Mouse (Mus musculus) heart, embryonic 14.5 days (tissue): ENCODE data around the gene Gm20509. TPM values are rescaled to one million over a fixed set of nuclear protein-coding genes. Genes with fewer than 3 reads are reported as not detected.
"Not testable (repeated sequence)": the region's sequence is repeated elsewhere in the genome, so short reads cannot be mapped to it uniquely, and the experiment has no call there.

Experiments used
- ATAC-seq: fragments of 200-750 bp; cut with Nextera tagmentation; 2 replicates; pipeline ENCODE4 v1.8.0; 2017; ENCODE audit warnings: low read depth, moderate TSS enrichment; ENCODE audit not compliant: insufficient number of reproducible peaks, insufficient read depth, low FRiP score
- H3K27ac ChIP-seq, 2 experiments: fragments of 200-500 bp in 1 of 2; fragments of 300-500 bp in 1 of 2; sonication (generic) in 1 of 2; replicated peaks in 1 of 2; 2 replicates each; pipeline ENCODE4 v1.5.1; 2012 to 2014; ENCODE audit warnings: low read depth in 2 of 2, low read length in 2 of 2, control low read depth in 1 of 2, mild to moderate bottlenecking in 1 of 2, mixed read lengths in 1 of 2; ENCODE audit not compliant: control insufficient read depth in 1 of 2, insufficient read depth in 1 of 2
- H3K27me3 ChIP-seq: fragments of 300-500 bp; sonication (generic); 2 replicates; pipeline ENCODE4 v1.6.1; 2014; ENCODE audit warnings: mild to moderate bottlenecking, low read length, control low read depth; ENCODE audit not compliant: control insufficient read depth, insufficient read depth
- H3K36me3 ChIP-seq: fragments of 300-500 bp; sonication (generic); 2 replicates; pipeline ENCODE4 v1.6.1; 2014; ENCODE audit warnings: mild to moderate bottlenecking, control low read depth, low read length, mixed read lengths; ENCODE audit not compliant: control insufficient read depth, insufficient read depth
- H3K4me1 ChIP-seq, 2 experiments: fragments of 200-500 bp in 1 of 2; fragments of 300-500 bp in 1 of 2; sonication (generic) in 1 of 2; 2 replicates each; pipeline ENCODE4 v1.6.1; 2012 to 2014; ENCODE audit warnings: low read length in 2 of 2, control low read depth in 1 of 2, mixed read lengths in 1 of 2; ENCODE audit not compliant: control insufficient read depth in 2 of 2, insufficient read depth in 2 of 2
- H3K4me2 ChIP-seq: fragments of 300-500 bp; sonication (generic); 2 replicates; pipeline ENCODE4 v1.6.1; 2014; ENCODE audit warnings: mild to moderate bottlenecking, low read length
- H3K4me3 ChIP-seq, 2 experiments: fragments of 200-500 bp in 1 of 2; fragments of 300-500 bp in 1 of 2; sonication (generic) in 1 of 2; 2 replicates each; pipeline ENCODE4 v1.5.1; 2012 to 2014; ENCODE audit warnings: low read length in 2 of 2, mild to moderate bottlenecking in 2 of 2, control low read depth in 1 of 2, low read depth in 1 of 2, moderate library complexity in 1 of 2; ENCODE audit not compliant: control insufficient read depth in 1 of 2, insufficient read depth in 1 of 2
- H3K9ac ChIP-seq: fragments of 300-500 bp; sonication (generic); 2 replicates; pipeline ENCODE4 v1.6.1; 2014; ENCODE audit warnings: mild to moderate bottlenecking, low read length
- H3K9me3 ChIP-seq: fragments of 300-500 bp; sonication (generic); 2 replicates; pipeline ENCODE4 v1.6.1; 2016; ENCODE audit warnings: low read length, control low read depth; ENCODE audit not compliant: control insufficient read depth
- WGBS: fragments of 180-500 bp; shearing (Covaris S2); extraction: QIAGEN DNeasy Blood & Tissue Kit; methylation state at CpG from one replicate; pipeline ENCODE4 v1.1.7; 2014; 5-methylcytosine and 5-hydroxymethylcytosine counted together
- polyA plus RNA-seq: library from polyadenylated mRNA; unstranded; fragments of >200 nt; fragmentation: Nextera tagmentation; extraction: Ambion mirVana; gene quantifications from 2 replicates; pipeline ENCODE4 v1.2.1, GENCODE M21; 2014

The Gm20509 gene
- polyA plus RNA-seq, 1 experiment from 2014 or later, result not detected

GRCm38 (mm10) chr9:73070971-73071659 lies 31.2 kb upstream of the Gm20509 start:
- Histone ChIP-seq H3K27me3 (no peaks in the 10 kb centered on the region), H3K36me3 (no peaks in the 10 kb centered on the region), H3K9me3 (no peaks in the 10 kb centered on the region), H3K4me1 (peaks cover 10 to 16% of the 10 kb centered on the region in 2 experiments), H3K9ac (no peak overlapping the region), H3K27ac (0 out of 4 replicates have a peak overlapping the region, but pooled peaks of 1 of the 2 experiments have one; percentile 21), H3K4me2 (no peak overlapping the region), H3K4me3 (no peak overlapping the region)
- 53% methylated on average over 10 of the region's 10 CpGs for WGBS
- no peak for ATAC-seq

- H3K4me3 ChIP-seq, result no peak overlapping the region
- 71% methylated on average over 8 of the region's 8 CpGs for WGBS
- no peaks in the 10 kb centered on the region for H3K27me3 ChIP-seq
- H3K27ac ChIP-seq, result no peak overlapping the region
- no peaks in the 10 kb centered on the region for H3K9me3 ChIP-seq
- no peaks in the 10 kb centered on the region for H3K36me3 ChIP-seq
- peaks cover 6 to 14% of the 10 kb centered on the region in 2 experiments for H3K4me1 ChIP-seq
- ATAC-seq, result no peak
- no peak overlapping the region for H3K4me2 ChIP-seq
- H3K9ac ChIP-seq, result no peak overlapping the region
Measured at GRCm38 (mm10) chr9:73072426-73072825, 29.8 kb upstream of the Gm20509 start.

GRCm38 (mm10) chr9:73073169-73073568 lies 29.1 kb upstream of the Gm20509 start:
- Histone ChIP-seq H3K4me2 (no peak overlapping the region), H3K9ac (no peak overlapping the region), H3K9me3 (no peaks in the 10 kb centered on the region), H3K4me3 (no peak overlapping the region), H3K27ac (no peak overlapping the region), H3K4me1 (peaks cover under 1 to 7% of the 10 kb centered on the region in 2 experiments; a peak in 3 of 4 replicates), H3K27me3 (no peaks in the 10 kb centered on the region), H3K36me3 (no peaks in the 10 kb centered on the region)
- no peak for ATAC-seq
- WGBS, result 89% methylated on average over 5 of the region's 5 CpGs

GRCm38 (mm10) chr9:73079349-73079748 lies 22.9 kb upstream of the Gm20509 start:
- 80% methylated on average over 10 of the region's 12 CpGs for WGBS
- H3K36me3 ChIP-seq, H3K4me3 ChIP-seq, H3K4me2 ChIP-seq, H3K9ac ChIP-seq, H3K9me3 ChIP-seq, H3K27ac ChIP-seq, H3K4me1 ChIP-seq, H3K27me3 ChIP-seq, ATAC-seq: not testable (repeated sequence)

GRCm38 (mm10) chr9:73079801-73080325 lies 22.4 kb upstream of the Gm20509 start:
- no peak overlapping the region for H3K9ac ChIP-seq
- H3K27me3 ChIP-seq, result no peaks in the 10 kb centered on the region
- no peaks in the 10 kb centered on the region for H3K9me3 ChIP-seq
- WGBS, result 47% methylated on average over 7 of the region's 7 CpGs
- no peak overlapping the region for H3K27ac ChIP-seq
- H3K4me1 ChIP-seq, result no peaks in the 10 kb centered on the region
- H3K4me3 ChIP-seq, result no peak overlapping the region
- no peaks in the 10 kb centered on the region for H3K36me3 ChIP-seq
- ATAC-seq, result no peak
- no peak overlapping the region for H3K4me2 ChIP-seq

GRCm38 (mm10) chr9:73082291-73083000 lies 19.8 kb upstream of the Gm20509 start:
- Histone ChIP-seq H3K9me3 (no peaks in the 10 kb centered on the region), H3K36me3 (no peaks in the 10 kb centered on the region), H3K4me3 (no peak overlapping the region), H3K27ac (no peak overlapping the region), H3K4me1 (peaks cover 2 to 4% of the 10 kb centered on the region in 2 experiments; a peak in 2 of 4 replicates), H3K9ac (no peak overlapping the region), H3K27me3 (no peaks in the 10 kb centered on the region), H3K4me2 (no peak overlapping the region)
- WGBS, result 79% methylated on average over 8 of the region's 8 CpGs
- ATAC-seq, result no peak

GRCm38 (mm10) chr9:73083956-73084355 lies 18.3 kb upstream of the Gm20509 start:
- Histone ChIP-seq H3K27me3 (no peaks in the 10 kb centered on the region), H3K9ac (no peak overlapping the region), H3K36me3 (no peaks in the 10 kb centered on the region), H3K9me3 (no peaks in the 10 kb centered on the region), H3K27ac (no peak overlapping the region), H3K4me1 (peaks cover 2 to 4% of the 10 kb centered on the region in 2 experiments; a peak in 2 of 4 replicates), H3K4me3 (no peak overlapping the region), H3K4me2 (no peak overlapping the region)
- 51% methylated on average over 6 of the region's 6 CpGs for WGBS
- ATAC-seq, result no peak
